In genomic region chr10:8133451-8133952, GRCm38 (mm10) we compare ENCODE assay signal across 11 mouse cellular contexts.
DNase-seq lines count a peak whose midpoint lies in the region; ATAC-seq and TF ChIP-seq lines count a peak whose summit lies in the region.
"Had no signal": no experiment of that assay in that cellular context is flagged by ENCODE, and none has a peak within 500 bp of the region (broad histone marks: within the 10 kb centered on the region; RNA-seq: fewer than 3 reads in every experiment).

No protein-coding gene starts in this region.

- H3K4me3 ChIP-seq in lung, postnatal 0 days (ENCODE audit: low read depth, low read length) = no peak overlapping the region
- H3K4me3 ChIP-seq in lung, adult 2 months (replicated peaks; ENCODE audit: extremely low read depth, low read depth, low read length) = no peak overlapping the region
- H3K4me3 ChIP-seq in forebrain, embryonic 16.5 days (replicated peaks; ENCODE audit: low read length) = 0 out of 2 replicates have a peak overlapping the region, but pooled peaks have one; percentile 8
- H3K4me3 ChIP-seq in liver, embryonic 16.5 days (ENCODE audit: low read depth, low read length) = no peak overlapping the region
- H3K4me3 ChIP-seq in stomach, postnatal 0 days (ENCODE audit: low read depth, low read length) = no peak overlapping the region
- H3K4me3 ChIP-seq: erythroblast, embryonic 14.5 days; myocyte had no signal

- H3K4me1 ChIP-seq in lung, postnatal 0 days (ENCODE audit: insufficient read depth, low read depth, low read length) = no peaks in the 10 kb centered on the region; the same call in 1 of the 2 replicates
- no peaks in the 10 kb centered on the region for H3K4me1 ChIP-seq in lung, adult 2 months (ENCODE audit: control insufficient read depth, insufficient read depth, low read length)
- peaks cover 4% of the 10 kb centered on the region; the same call in 1 of the 2 replicates for H3K4me1 ChIP-seq in forebrain, embryonic 16.5 days (replicated peaks; ENCODE audit: control insufficient read depth, insufficient read depth, low read length)
- peaks cover 10% of the 10 kb centered on the region; the same call in 1 of the 2 replicates for H3K4me1 ChIP-seq in liver, embryonic 16.5 days (ENCODE audit: control insufficient read depth, low read depth, low read length)
- no peaks in the 10 kb centered on the region for H3K4me1 ChIP-seq in stomach, postnatal 0 days (replicated peaks; ENCODE audit: control insufficient read depth, insufficient read depth)

- no peaks in the 10 kb centered on the region for H3K9me3 ChIP-seq in lung, postnatal 0 days (ENCODE audit: low read length)
- H3K9me3 ChIP-seq in forebrain, embryonic 16.5 days (ENCODE audit: control insufficient read depth, low read length) = no peaks in the 10 kb centered on the region
- H3K9me3 ChIP-seq in liver, embryonic 16.5 days (replicated peaks; ENCODE audit: control insufficient read depth, low read length) = no peaks in the 10 kb centered on the region
- H3K9me3 ChIP-seq in stomach, postnatal 0 days (ENCODE audit: control insufficient read depth, low read length) = no peaks in the 10 kb centered on the region

- no peak for TF ChIP-seq EP300 in lung, postnatal 0 days (IDR thresholded peaks at IDR 0.05)
- TF ChIP-seq EP300 in stomach, postnatal 0 days (optimal IDR thresholded peaks at IDR 0.05) = no peak

- H3K36me3 ChIP-seq in lung, postnatal 0 days (ENCODE audit: insufficient read depth, low read length) = no peaks in the 10 kb centered on the region
- no peaks in the 10 kb centered on the region for H3K36me3 ChIP-seq in forebrain, embryonic 16.5 days (ENCODE audit: control insufficient read depth, insufficient read depth)
- no peaks in the 10 kb centered on the region for H3K36me3 ChIP-seq in liver, embryonic 16.5 days (ENCODE audit: control insufficient read depth, insufficient read depth)
- H3K36me3 ChIP-seq in stomach, postnatal 0 days (ENCODE audit: control insufficient read depth, insufficient read depth, low read length) = no peaks in the 10 kb centered on the region

- ATAC-seq in lung, postnatal 0 days = peak; percentile 53
- peak; percentile 72 for ATAC-seq in forebrain, embryonic 16.5 days
- peak; percentile 45; the same call in 1 of the 2 replicates for ATAC-seq in liver, embryonic 16.5 days (ENCODE audit: low read depth)
- ATAC-seq in stomach, postnatal 0 days (ENCODE audit: low FRiP score, low TSS enrichment) = peak; percentile 80

- no peak for TF ChIP-seq POLR2A in lung, adult 2 months (IDR thresholded peaks at IDR 0.05; ENCODE audit: borderline replicate concordance, extremely low read depth, low read depth, low read length)

- peak; percentile 33 for DNase-seq in lung, postnatal 0 days (ENCODE audit: low spot score)
- no peak for DNase-seq in lung, adult 2 months
- DNase-seq in stomach, postnatal 0 days (ENCODE audit: low spot score) = peak; percentile 44
- no peak for DNase-seq in left cerebral cortex, adult 11 months (ENCODE audit: low spot score)
- no peak for DNase-seq in adrenal gland, postnatal 25 days
- DNase-seq in adrenal gland, postnatal 36 days = no peak
- DNase-seq: thymus, postnatal 36 days had no signal

- H3K9ac ChIP-seq in lung, postnatal 0 days (replicated peaks; ENCODE audit: low read depth) = no peak overlapping the region
- H3K9ac ChIP-seq in forebrain, embryonic 16.5 days (replicated peaks; ENCODE audit: low read depth, low read length) = no peak overlapping the region
- no peak overlapping the region for H3K9ac ChIP-seq in liver, embryonic 16.5 days (ENCODE audit: low read depth, low read length)
- H3K9ac ChIP-seq in stomach, postnatal 0 days (ENCODE audit: low read length) = no peak overlapping the region

- H3K27me3 ChIP-seq in lung, postnatal 0 days (replicated peaks; ENCODE audit: insufficient read depth, low read length) = no peaks in the 10 kb centered on the region
- H3K27me3 ChIP-seq in forebrain, embryonic 16.5 days (replicated peaks; ENCODE audit: control insufficient read depth, insufficient read depth, low read length) = no peaks in the 10 kb centered on the region
- H3K27me3 ChIP-seq in liver, embryonic 16.5 days (ENCODE audit: control insufficient read depth, insufficient read depth, low read depth, low read length) = no peaks in the 10 kb centered on the region
- H3K27me3 ChIP-seq in stomach, postnatal 0 days (ENCODE audit: control insufficient read depth, insufficient read depth, low read length) = no peaks in the 10 kb centered on the region

- 23% methylated on average over 13 of the region's 13 CpGs for WGBS in lung, postnatal 0 days
- 45% methylated on average over 13 of the region's 13 CpGs for WGBS in lung, adult 2 months
- 4% methylated on average over 13 of the region's 13 CpGs for WGBS in forebrain, embryonic 16.5 days
- 59% methylated on average over 13 of the region's 13 CpGs for WGBS in liver, embryonic 16.5 days (ENCODE audit: insufficient replicate concordance)
- WGBS in stomach, postnatal 0 days = 26% methylated on average over 13 of the region's 13 CpGs

- TF ChIP-seq CTCF in lung, postnatal 0 days (IDR thresholded peaks at IDR 0.05) = no peak
- TF ChIP-seq CTCF in lung, adult 2 months (IDR thresholded peaks at IDR 0.05; ENCODE audit: insufficient read depth, low read length) = no peak
- no peak for TF ChIP-seq CTCF in stomach, postnatal 0 days (IDR thresholded peaks at IDR 0.05; ENCODE audit: low read depth)

- peak overlapping the region; percentile 23; the same call in 1 of the 2 replicates for H3K4me2 ChIP-seq in lung, postnatal 0 days (replicated peaks; ENCODE audit: low read depth, low read length)
- H3K4me2 ChIP-seq in forebrain, embryonic 16.5 days (ENCODE audit: low read length) = peak overlapping the region; percentile 32
- H3K4me2 ChIP-seq in liver, embryonic 16.5 days (ENCODE audit: low read depth, low read length) = no peak overlapping the region
- peak overlapping the region; percentile 44 for H3K4me2 ChIP-seq in stomach, postnatal 0 days (replicated peaks; ENCODE audit: low read depth)

- no peak overlapping the region for H3K27ac ChIP-seq in lung, postnatal 0 days (ENCODE audit: low read length)
- H3K27ac ChIP-seq in forebrain, embryonic 16.5 days (ENCODE audit: low read length) = no peak overlapping the region
- no peak overlapping the region for H3K27ac ChIP-seq in liver, embryonic 16.5 days (ENCODE audit: low read length)
- no peak overlapping the region for H3K27ac ChIP-seq in stomach, postnatal 0 days (replicated peaks)

Comparison
In these comparisons a context has a peak if more than half of its experiments do, and no peak if none do; other contexts are left out.
1. DNase-seq: peak in lung, postnatal 0 days (single experiment) and stomach, postnatal 0 days (single experiment); none in lung, adult 2 months (single experiment), left cerebral cortex, adult 11 months (single experiment), adrenal gland, postnatal 25 days (single experiment) and adrenal gland, postnatal 36 days (0 of 2).
2. Peak in every context shown above with its lines, with median percentiles within 50 percentile points of each other: ATAC-seq.